Mouse (Mus musculus) embryonic facial prominence, embryonic 11.5 days (tissue): ENCODE measurements around the gene Etnk1. TPM values are rescaled to one million over a fixed set of nuclear protein-coding genes. Genes with fewer than 3 reads are reported as not detected.
A peak's percentile ranks its signal among the peaks of the same experiment; 100 is the strongest.

Source experiments
- ATAC-seq: fragments of 200-750 bp; cut with Nextera tagmentation; replicated peaks from 2 replicates; pipeline ENCODE4 v1.8.0; 2017; ENCODE audit warnings: low read depth; ENCODE audit not compliant: insufficient number of reproducible peaks, low FRiP score, low TSS enrichment
- DNase-seq: peaks from one replicate; pipeline ENCODE4 v3.0.0-alpha.2; 2015; ENCODE audit warnings: low spot score
- H3K27ac ChIP-seq: fragments of 300-500 bp; sonication (generic); replicated peaks from 2 replicates; pipeline ENCODE4 v1.5.1; 2014; ENCODE audit warnings: mild to moderate bottlenecking, low read depth, low read length, control low read depth
- H3K27me3 ChIP-seq: fragments of 300-500 bp; sonication (generic); 2 replicates; pipeline ENCODE4 v1.6.1; 2014; ENCODE audit warnings: mild to moderate bottlenecking, low read length, moderate library complexity, mixed read lengths; ENCODE audit not compliant: control insufficient read depth, insufficient read depth
- H3K36me3 ChIP-seq: fragments of 300-500 bp; sonication (generic); replicated peaks from 2 replicates; pipeline ENCODE4 v1.6.1; 2014; ENCODE audit warnings: low read depth, mild to moderate bottlenecking, low read length, moderate library complexity, mixed read lengths; ENCODE audit not compliant: control insufficient read depth, insufficient read depth
- H3K4me1 ChIP-seq: fragments of 300-500 bp; sonication (generic); 2 replicates; pipeline ENCODE4 v1.6.1; 2014; ENCODE audit warnings: low read length, mixed read lengths; ENCODE audit not compliant: control insufficient read depth, insufficient read depth
- H3K4me2 ChIP-seq: fragments of 300-500 bp; sonication (generic); 2 replicates; pipeline ENCODE4 v1.6.1; 2014; ENCODE audit warnings: low read depth, mild to moderate bottlenecking, control low read depth, low read length, moderate library complexity
- H3K4me3 ChIP-seq: fragments of 300-500 bp; sonication (generic); 2 replicates; pipeline ENCODE4 v1.5.1; 2014; ENCODE audit warnings: low read depth, low read length, control low read depth
- H3K9ac ChIP-seq: fragments of 300-500 bp; sonication (generic); replicated peaks from 2 replicates; pipeline ENCODE4 v1.6.1; 2014; ENCODE audit warnings: mild to moderate bottlenecking, control low read depth, low read length
- H3K9me3 ChIP-seq: fragments of 300-500 bp; sonication (generic); replicated peaks from 2 replicates; pipeline ENCODE4 v1.6.1; 2016; ENCODE audit warnings: mild to moderate bottlenecking, low read length, inconsistent platforms, mixed read lengths; ENCODE audit not compliant: control insufficient read depth
- WGBS: fragments of 180-500 bp; shearing (Covaris S2); extraction: QIAGEN DNeasy Blood & Tissue Kit; methylation state at CpG from one replicate; pipeline ENCODE4 v1.1.7; 2014; 5-methylcytosine and 5-hydroxymethylcytosine counted together
- polyA plus RNA-seq: library from polyadenylated mRNA; unstranded; fragments of >200 nt; fragmentation: Nextera tagmentation; extraction: Ambion mirVana; gene quantifications from 2 replicates; pipeline ENCODE4 v1.2.1, GENCODE M21; 2014

Etnk1 gene
- polyA plus RNA-seq, 1 experiment from 2014 or later: 26.7 TPM

DNA sequence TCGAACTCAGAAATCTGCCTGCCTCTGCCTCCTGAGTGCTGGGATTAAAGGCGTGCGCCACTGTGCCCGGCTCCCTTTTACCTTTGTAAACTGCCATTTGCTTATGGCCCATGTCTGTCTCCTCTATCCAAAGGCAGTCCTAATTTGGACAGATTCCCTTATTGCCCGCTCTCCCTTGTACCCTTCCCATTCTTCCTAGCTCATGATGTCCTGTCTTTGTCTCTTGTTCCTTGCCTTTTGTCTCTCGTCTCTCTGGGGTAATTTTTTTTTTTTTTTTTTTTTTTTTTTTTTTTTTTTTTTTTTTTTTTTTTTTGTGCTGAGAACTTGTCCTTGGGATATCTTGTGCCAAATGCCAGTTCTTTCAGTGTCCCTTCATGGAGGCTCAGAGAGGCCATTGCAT, 46.4 kb downstream of the Etnk1 start:
- H3K4me2 ChIP-seq: no peak overlapping the region
- H3K9ac ChIP-seq: no peak overlapping the region
- no peaks in the 10 kb centered on the region for H3K4me1 ChIP-seq
- no peaks in the 10 kb centered on the region for H3K36me3 ChIP-seq
- ATAC-seq (no peak), DNase-seq (no peak)
- H3K4me3 ChIP-seq: no peak overlapping the region
- no peaks in the 10 kb centered on the region for H3K9me3 ChIP-seq
- no peaks in the 10 kb centered on the region for H3K27me3 ChIP-seq
- no peak overlapping the region for H3K27ac ChIP-seq
- 95% methylated on average over 6 of the region's 6 CpGs for WGBS

GRCm38 (mm10) chr6:143216221-143216620, 49.2 kb downstream of the Etnk1 start:
- H3K27ac ChIP-seq: no peak overlapping the region
- DNase-seq: no peak
- no peaks in the 10 kb centered on the region for H3K9me3 ChIP-seq
- no peak overlapping the region for H3K4me3 ChIP-seq
- no peak overlapping the region for H3K4me2 ChIP-seq
- H3K27me3 ChIP-seq: no peaks in the 10 kb centered on the region
- no peaks in the 10 kb centered on the region for H3K36me3 ChIP-seq
- no peak for ATAC-seq
- H3K4me1 ChIP-seq: no peaks in the 10 kb centered on the region
- no peak overlapping the region for H3K9ac ChIP-seq
- WGBS: 82% methylated on average over 11 of the region's 11 CpGs

- no peaks in the 10 kb centered on the region for H3K27me3 ChIP-seq
- DNase-seq (peak; percentile 91), ATAC-seq (0 out of 2 replicates have a peak, but pooled peaks have one; percentile 73)
- no peak overlapping the region for H3K4me2 ChIP-seq
- no peak overlapping the region for H3K4me3 ChIP-seq
- no peaks in the 10 kb centered on the region for H3K36me3 ChIP-seq
- 4% methylated on average over 5 of the region's 5 CpGs for WGBS
- no peak overlapping the region for H3K9ac ChIP-seq
- no peaks in the 10 kb centered on the region for H3K9me3 ChIP-seq
- no peak overlapping the region for H3K27ac ChIP-seq
- H3K4me1 ChIP-seq: no peaks in the 10 kb centered on the region
Measured at GRCm38 (mm10) chr6:143219347-143219746, 52.3 kb downstream of the Etnk1 start.

- ATAC-seq (no peak), DNase-seq (no peak)
- WGBS: 86% methylated on average over 8 of the region's 8 CpGs
- Histone ChIP-seq H3K27ac (no peak overlapping the region), H3K4me3 (no peak overlapping the region), H3K4me2 (no peak overlapping the region), H3K4me1 (no peaks in the 10 kb centered on the region), H3K27me3 (no peaks in the 10 kb centered on the region), H3K9ac (no peak overlapping the region), H3K9me3 (no peaks in the 10 kb centered on the region), H3K36me3 (no peaks in the 10 kb centered on the region)
Measured at GRCm38 (mm10) chr6:143221245-143221644, 54.2 kb downstream of the Etnk1 start.

DNA sequence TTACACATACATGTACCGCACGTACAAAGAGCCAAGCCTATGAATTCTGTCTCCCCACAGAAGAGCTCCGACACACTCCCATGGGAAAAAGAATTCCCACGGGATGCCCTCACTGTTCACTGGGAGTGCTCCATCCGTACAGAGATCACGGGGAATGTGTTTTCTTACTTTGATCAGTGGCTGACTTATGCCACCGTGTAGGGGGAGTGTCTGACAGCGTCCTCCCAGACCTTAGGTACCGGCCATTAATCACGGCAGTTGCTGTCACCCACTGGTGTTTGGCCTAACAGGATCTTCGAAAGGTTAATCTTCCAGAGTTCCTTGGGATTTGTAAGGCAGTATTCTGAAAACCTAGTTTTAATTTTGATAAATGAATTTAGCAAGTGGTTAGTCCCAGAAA, 57.0 kb downstream of the Etnk1 start:
- DNase-seq (no peak), ATAC-seq (no peak)
- no peaks in the 10 kb centered on the region for H3K36me3 ChIP-seq
- no peaks in the 10 kb centered on the region for H3K4me1 ChIP-seq
- no peaks in the 10 kb centered on the region for H3K9me3 ChIP-seq
- H3K27me3 ChIP-seq: no peaks in the 10 kb centered on the region
- H3K9ac ChIP-seq: no peak overlapping the region
- no peak overlapping the region for H3K4me3 ChIP-seq
- H3K4me2 ChIP-seq: no peak overlapping the region
- WGBS: 84% methylated on average over 11 of the region's 11 CpGs
- no peak overlapping the region for H3K27ac ChIP-seq

- Histone ChIP-seq H3K4me2 (no peak overlapping the region), H3K27ac (no peak overlapping the region), H3K4me1 (no peaks in the 10 kb centered on the region), H3K9ac (no peak overlapping the region), H3K4me3 (no peak overlapping the region), H3K27me3 (no peaks in the 10 kb centered on the region), H3K9me3 (no peaks in the 10 kb centered on the region), H3K36me3 (no peaks in the 10 kb centered on the region)
- 76% methylated on average over 6 of the region's 6 CpGs for WGBS
- DNase-seq (no peak), ATAC-seq (no peak)
Measured at GRCm38 (mm10) chr6:143224885-143225284, 57.9 kb downstream of the Etnk1 start.

GRCm38 (mm10) chr6:143228696-143229095, 61.7 kb downstream of the Etnk1 start:
- no peak overlapping the region for H3K4me2 ChIP-seq
- H3K4me1 ChIP-seq: no peaks in the 10 kb centered on the region
- 81% methylated on average over 5 of the region's 5 CpGs for WGBS
- H3K9ac ChIP-seq: no peak overlapping the region
- H3K27me3 ChIP-seq: no peaks in the 10 kb centered on the region
- no peak for ATAC-seq
- H3K36me3 ChIP-seq: no peaks in the 10 kb centered on the region
- H3K9me3 ChIP-seq: no peaks in the 10 kb centered on the region
- no peak overlapping the region for H3K4me3 ChIP-seq
- no peak overlapping the region for H3K27ac ChIP-seq
- no peak for DNase-seq

DNA sequence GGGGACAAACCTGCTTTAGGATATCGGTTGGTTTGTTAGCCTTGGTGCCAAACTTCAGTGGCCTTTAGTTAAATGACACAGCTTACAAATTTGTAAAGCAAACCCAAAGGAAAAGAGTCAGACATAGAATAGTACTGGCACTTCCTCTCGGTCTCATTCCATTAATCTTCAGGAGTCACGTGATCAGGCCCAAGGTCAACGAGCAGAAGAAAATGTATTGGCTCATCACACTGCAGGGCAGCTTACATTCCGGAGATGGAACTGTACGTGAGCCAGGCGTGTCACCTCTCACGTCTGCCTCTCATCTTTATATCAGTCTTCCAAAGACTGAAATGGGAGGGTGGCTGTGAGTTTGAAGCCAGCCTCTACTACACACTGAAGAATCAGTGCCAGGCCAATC, 62.9 kb downstream of the Etnk1 start:
- 81% methylated on average over 8 of the region's 8 CpGs for WGBS
- Histone ChIP-seq H3K27ac (no peak overlapping the region), H3K4me1 (no peaks in the 10 kb centered on the region), H3K36me3 (no peaks in the 10 kb centered on the region), H3K4me3 (no peak overlapping the region), H3K27me3 (no peaks in the 10 kb centered on the region), H3K9ac (no peak overlapping the region), H3K9me3 (no peaks in the 10 kb centered on the region), H3K4me2 (no peak overlapping the region)
- ATAC-seq: no peak
- DNase-seq: no peak
